Mouse (Mus musculus): ENCODE measurements at regions not wholly inside any gene's neighbourhood (a gene's known extent, or its start where the extent isn't known, plus 50 kb on each side); places are given as distances from the start of the nearest gene placed in this dataset.

DNA sequence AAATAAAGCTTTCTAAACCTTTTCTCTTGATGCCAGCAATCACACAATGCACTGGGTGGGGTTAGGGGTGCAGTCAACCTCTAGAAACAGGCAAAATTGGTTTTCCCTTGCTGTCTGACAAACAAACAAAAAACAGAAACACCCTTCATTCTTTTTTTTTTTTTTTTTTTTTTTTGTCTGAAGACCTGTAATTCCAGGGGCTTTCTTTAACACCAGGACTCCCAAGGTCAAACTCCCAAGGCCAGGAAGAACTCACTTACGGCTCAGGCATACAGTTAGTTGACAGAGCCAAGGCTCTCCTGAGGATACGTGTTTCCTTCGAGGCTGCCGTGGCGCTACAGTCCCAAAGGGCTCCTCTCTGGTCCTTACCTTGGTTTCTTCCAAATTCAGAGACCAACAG, 71.7 kb downstream of the Tmco5 start:
- TF ChIP-seq CTCF (IDR thresholded peaks at IDR 0.05; ENCODE audit: insufficient read depth, low read length) (no peak), POLR2A (IDR thresholded peaks at IDR 0.05; ENCODE audit: borderline replicate concordance, extremely low read depth, low read depth, low read length) (no peak)

All from lung, adult 2 months (tissue).